Mouse (Mus musculus): ENCODE measurements at regions not wholly inside any gene's neighbourhood (a gene's known extent, or its start where the extent isn't known, plus 50 kb on each side); places are given as distances from the start of the nearest gene placed in this dataset.

DNA sequence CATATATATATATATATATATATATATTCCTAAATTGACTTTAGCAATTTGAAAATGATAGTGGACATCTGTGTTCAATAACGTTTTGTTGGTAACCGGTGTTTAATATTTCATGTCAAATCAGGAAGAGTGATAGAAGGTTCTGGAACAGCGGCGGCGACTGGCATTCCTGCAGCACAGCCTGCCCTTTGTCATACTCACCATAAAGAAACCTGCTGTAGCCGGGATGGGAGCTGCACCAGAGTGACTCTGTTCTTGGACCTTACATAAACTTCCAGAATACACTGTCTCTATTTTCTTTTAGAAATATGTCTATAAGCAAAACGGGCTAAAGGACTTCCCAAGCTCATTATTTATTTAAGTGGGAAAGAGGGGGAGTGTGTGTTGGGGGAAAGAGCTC is 731.5 kb downstream of the Egfem1 start:
- Histone ChIP-seq H3K27me3 (no peaks in the 10 kb centered on the region), H3K9ac (no peak overlapping the region), H3K4me1 (no peaks in the 10 kb centered on the region), H3K9me3 (replicated peaks) (no peaks in the 10 kb centered on the region), H3K36me3 (no peaks in the 10 kb centered on the region), H3K4me3 (replicated peaks) (no peak overlapping the region), H3K27ac (replicated peaks) (no peak overlapping the region), H3K4me2 (replicated peaks) (no peak overlapping the region)
- WGBS: 28% methylated on average over 7 of the region's 7 CpGs
- ATAC-seq (ENCODE audit: insufficient number of reproducible peaks, low FRiP score, low TSS enrichment, low read depth): no peak

- Histone ChIP-seq H3K27me3 (no peaks in the 10 kb centered on the region), H3K4me1 (no peaks in the 10 kb centered on the region), H3K4me2 (replicated peaks) (peak overlapping the region; percentile 33), H3K4me3 (replicated peaks) (no peak overlapping the region), H3K9me3 (replicated peaks) (no peaks in the 10 kb centered on the region), H3K36me3 (no peaks in the 10 kb centered on the region), H3K9ac (no peak overlapping the region), H3K27ac (replicated peaks) (no peak overlapping the region)
- ATAC-seq (ENCODE audit: insufficient number of reproducible peaks, low FRiP score, low TSS enrichment, low read depth): no peak
- WGBS: 49% methylated on average over 14 of the region's 14 CpGs
These were observed 730.8 kb downstream of the Egfem1 start for GRCm38 (mm10) chr3:29812480-29813240.

- Histone ChIP-seq H3K4me3 (replicated peaks) (no peak overlapping the region), H3K27ac (replicated peaks) (no peak overlapping the region), H3K4me1 (0 out of 2 replicates have a peak, but pooled peaks cover 3% of the 10 kb centered on the region), H3K27me3 (no peaks in the 10 kb centered on the region), H3K9me3 (replicated peaks) (no peaks in the 10 kb centered on the region), H3K4me2 (replicated peaks) (no peak overlapping the region), H3K9ac (no peak overlapping the region), H3K36me3 (no peaks in the 10 kb centered on the region)
- 69% methylated on average over 2 of the region's 2 CpGs for WGBS
- no peak for ATAC-seq (ENCODE audit: insufficient number of reproducible peaks, low FRiP score, low TSS enrichment, low read depth)
These were observed 724.2 kb downstream of the Egfem1 start for GRCm38 (mm10) chr3:29806046-29806445.

DNA sequence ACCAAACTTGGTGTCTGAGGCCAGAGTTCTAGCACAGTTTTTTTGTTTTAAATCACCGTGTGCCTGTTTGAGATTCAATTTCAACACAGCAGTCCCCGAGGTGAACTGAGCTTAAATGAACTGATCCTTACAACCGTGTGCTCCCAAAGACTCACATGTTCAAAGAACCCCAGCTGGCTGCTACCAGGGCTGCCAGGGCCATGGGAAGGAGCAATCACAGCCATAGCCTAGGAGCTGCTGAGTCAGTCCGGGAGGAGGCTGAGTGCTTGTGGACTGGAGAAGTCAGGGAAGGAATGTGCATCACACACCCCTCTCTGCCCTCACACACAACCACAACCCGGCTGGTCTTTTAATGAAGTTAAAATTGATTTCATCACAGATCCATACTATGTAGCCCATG is 721.6 kb downstream of the Egfem1 start:
- H3K27ac ChIP-seq (replicated peaks): no peak overlapping the region
- H3K27me3 ChIP-seq: no peaks in the 10 kb centered on the region
- no peak for ATAC-seq (ENCODE audit: insufficient number of reproducible peaks, low FRiP score, low TSS enrichment, low read depth)
- 0 out of 2 replicates have a peak, but pooled peaks cover 3% of the 10 kb centered on the region for H3K4me1 ChIP-seq
- H3K9me3 ChIP-seq (replicated peaks): no peaks in the 10 kb centered on the region
- no peak overlapping the region for H3K4me3 ChIP-seq (replicated peaks)
- WGBS: 19% methylated on average over 5 of the region's 5 CpGs
- no peaks in the 10 kb centered on the region for H3K36me3 ChIP-seq
- no peak overlapping the region for H3K4me2 ChIP-seq (replicated peaks)
- H3K9ac ChIP-seq: no peak overlapping the region

GRCm38 (mm10) chr3:29801081-29801480 is 719.3 kb downstream of the Egfem1 start:
- 77% methylated on average over 3 of the region's 3 CpGs for WGBS

DNA sequence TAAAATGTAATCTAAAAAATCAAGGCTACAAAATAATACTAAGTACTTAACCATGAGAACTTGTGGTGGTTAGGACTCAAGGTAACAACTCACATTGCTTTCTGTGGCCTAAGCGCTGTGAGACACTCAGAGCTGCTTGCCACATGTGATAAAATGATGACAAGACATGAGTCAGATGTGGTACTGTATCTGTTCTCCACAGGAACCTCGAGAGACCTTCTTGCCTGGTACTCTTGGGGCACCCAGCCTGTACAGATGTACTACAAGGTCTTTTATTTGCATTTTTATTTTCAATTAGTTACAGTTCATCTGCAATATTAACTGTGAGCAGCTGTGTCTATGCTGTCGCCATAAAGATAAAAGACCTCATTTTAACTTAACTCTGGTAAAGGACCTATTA is 692.5 kb downstream of the Egfem1 start:
- Histone ChIP-seq H3K27me3 (no peaks in the 10 kb centered on the region), H3K36me3 (no peaks in the 10 kb centered on the region), H3K9ac (no peak overlapping the region), H3K9me3 (replicated peaks) (no peaks in the 10 kb centered on the region), H3K4me3 (replicated peaks) (no peak overlapping the region), H3K4me2 (replicated peaks) (no peak overlapping the region), H3K4me1 (no peaks in the 10 kb centered on the region), H3K27ac (replicated peaks) (no peak overlapping the region)
- ATAC-seq (ENCODE audit: insufficient number of reproducible peaks, low FRiP score, low TSS enrichment, low read depth): no peak
- WGBS: 56% methylated on average over 3 of the region's 3 CpGs

More at GRCm38 (mm10) chr3:29801081-29801480, 719.3 kb downstream of the Egfem1 start:
- H3K4me3 ChIP-seq (replicated peaks): no peak overlapping the region
- H3K27me3 ChIP-seq: no peaks in the 10 kb centered on the region
- H3K9me3 ChIP-seq (replicated peaks): no peaks in the 10 kb centered on the region
- H3K4me1 ChIP-seq: 0 out of 2 replicates have a peak, but pooled peaks cover 3% of the 10 kb centered on the region
- no peak overlapping the region for H3K9ac ChIP-seq
- H3K36me3 ChIP-seq: no peaks in the 10 kb centered on the region
- H3K27ac ChIP-seq (replicated peaks): no peak overlapping the region
- ATAC-seq (ENCODE audit: insufficient number of reproducible peaks, low FRiP score, low TSS enrichment, low read depth): no peak
- H3K4me2 ChIP-seq (replicated peaks): no peak overlapping the region

DNA sequence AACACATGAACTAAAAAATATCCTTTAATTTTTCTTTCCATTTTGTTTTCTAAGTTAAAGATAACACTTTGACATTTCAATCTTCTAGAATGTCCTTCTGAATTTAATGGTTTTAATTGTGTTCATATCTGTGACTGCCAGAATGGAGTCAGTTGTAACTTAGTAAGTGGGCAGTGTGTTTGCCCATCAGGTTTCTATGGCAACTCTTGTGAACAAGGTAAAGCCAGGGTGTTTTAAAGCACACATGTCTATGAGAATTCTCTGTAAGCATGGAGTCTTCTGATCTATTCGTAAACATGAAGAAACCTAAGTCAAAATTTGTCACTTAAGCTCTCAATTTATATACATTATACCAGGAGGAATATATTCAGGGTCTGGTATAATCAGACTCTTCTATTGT is 689.4 kb downstream of the Egfem1 start:
- WGBS: 82% methylated on average over 1 of the region's 1 CpGs
- Histone ChIP-seq H3K27ac (replicated peaks) (no peak overlapping the region), H3K27me3 (no peaks in the 10 kb centered on the region), H3K4me3 (replicated peaks) (no peak overlapping the region), H3K9ac (no peak overlapping the region), H3K4me1 (no peaks in the 10 kb centered on the region), H3K4me2 (replicated peaks) (no peak overlapping the region), H3K9me3 (replicated peaks) (no peaks in the 10 kb centered on the region), H3K36me3 (no peaks in the 10 kb centered on the region)
- no peak for ATAC-seq (ENCODE audit: insufficient number of reproducible peaks, low FRiP score, low TSS enrichment, low read depth)

- Histone ChIP-seq H3K27ac (replicated peaks) (no peak overlapping the region), H3K4me2 (replicated peaks) (no peak overlapping the region), H3K9ac (no peak overlapping the region), H3K4me3 (replicated peaks) (no peak overlapping the region), H3K36me3 (no peaks in the 10 kb centered on the region), H3K4me1 (no peaks in the 10 kb centered on the region), H3K27me3 (no peaks in the 10 kb centered on the region), H3K9me3 (replicated peaks) (no peaks in the 10 kb centered on the region)
- ATAC-seq (ENCODE audit: insufficient number of reproducible peaks, low FRiP score, low TSS enrichment, low read depth): no peak
- 74% methylated on average over 5 of the region's 5 CpGs for WGBS
These were observed 686.8 kb downstream of the Egfem1 start for GRCm38 (mm10) chr3:29768592-29768991.

DNA sequence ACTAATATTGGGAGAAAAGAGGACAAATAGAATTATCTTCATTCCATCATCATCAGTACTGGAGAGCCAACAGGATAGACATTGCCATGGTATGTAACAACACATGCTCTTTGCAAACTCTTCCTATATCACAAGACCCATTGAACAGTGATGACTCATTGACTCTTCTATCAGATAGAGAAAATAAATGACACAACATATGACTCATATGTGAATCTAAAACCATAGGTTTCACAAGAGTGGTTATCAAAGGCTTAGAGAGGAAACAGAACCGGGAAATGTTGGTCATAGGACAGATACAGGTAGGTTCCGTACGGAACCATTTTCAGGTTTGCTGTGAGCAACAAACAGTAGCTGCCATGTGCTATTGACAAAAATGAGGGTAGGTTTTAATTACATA is 682.2 kb downstream of the Egfem1 start:
- no peak for ATAC-seq (ENCODE audit: insufficient number of reproducible peaks, low FRiP score, low TSS enrichment, low read depth)
- no peak overlapping the region for H3K9ac ChIP-seq
- no peak overlapping the region for H3K4me2 ChIP-seq (replicated peaks)
- H3K27me3 ChIP-seq: no peaks in the 10 kb centered on the region
- H3K4me3 ChIP-seq (replicated peaks): no peak overlapping the region
- H3K9me3 ChIP-seq (replicated peaks): no peaks in the 10 kb centered on the region
- H3K27ac ChIP-seq (replicated peaks): no peak overlapping the region
- 94% methylated on average over 3 of the region's 3 CpGs for WGBS
- H3K36me3 ChIP-seq: no peaks in the 10 kb centered on the region
- no peaks in the 10 kb centered on the region for H3K4me1 ChIP-seq

GRCm38 (mm10) chr3:29757821-29758494 is 676.1 kb downstream of the Egfem1 start:
- H3K9me3 ChIP-seq (replicated peaks): no peaks in the 10 kb centered on the region
- no peaks in the 10 kb centered on the region for H3K4me1 ChIP-seq
- H3K27me3 ChIP-seq: no peaks in the 10 kb centered on the region
- no peak overlapping the region for H3K27ac ChIP-seq (replicated peaks)
- 44% methylated on average over 8 of the region's 8 CpGs for WGBS
- H3K4me2 ChIP-seq (replicated peaks): no peak overlapping the region
- ATAC-seq (ENCODE audit: insufficient number of reproducible peaks, low FRiP score, low TSS enrichment, low read depth): no peak
- no peak overlapping the region for H3K4me3 ChIP-seq (replicated peaks)
- H3K36me3 ChIP-seq: no peaks in the 10 kb centered on the region
- H3K9ac ChIP-seq: no peak overlapping the region

All from embryonic facial prominence, embryonic 15.5 days (tissue).